11 mouse cellular contexts compared by ENCODE assay signal in genomic region chr15:10679571-10679970, GRCm38 (mm10). TPM values are rescaled to one million over a fixed set of nuclear protein-coding genes. Genes with fewer than 3 reads are reported as not detected.
DNase-seq lines count a peak whose midpoint lies in the region; ATAC-seq and TF ChIP-seq lines count a peak whose summit lies in the region.
"Had no signal": no experiment of that assay in that cellular context is flagged by ENCODE, and none has a peak within 500 bp of the region (broad histone marks: within the 10 kb centered on the region; RNA-seq: fewer than 3 reads in every experiment).

No protein-coding gene starts in this region.

- H3K4me3 ChIP-seq in kidney, embryonic 14.5 days (ENCODE audit: low read length) = no peak overlapping the region
- no peak overlapping the region for H3K4me3 ChIP-seq in ES-Bruce4 (ENCODE audit: low read depth, low read length)
- no peak overlapping the region for H3K4me3 ChIP-seq in embryonic facial prominence, embryonic 15.5 days (replicated peaks)

- 60% methylated on average over 4 of the region's 4 CpGs for WGBS in kidney, embryonic 14.5 days
- 42% methylated on average over 4 of the region's 4 CpGs for WGBS in embryonic facial prominence, embryonic 15.5 days

- no peak for DNase-seq in kidney, postnatal 36 days
- peak; percentile 47 for DNase-seq in heart, postnatal 4 days
- DNase-seq in embryo, embryonic 10.5 days (ENCODE audit: low spot score) = no peak
- no peak for DNase-seq in embryo, embryonic 11 days
- no peak for DNase-seq in ovary, postnatal 14 days (ENCODE audit: low spot score)
- DNase-seq: kidney, adult 11 months; lung, embryonic 14.5 days had no signal

- TF ChIP-seq EP300 in ES-Bruce4 (IDR thresholded peaks at IDR 0.05; ENCODE audit: insufficient read depth, low read depth, low read length) = no peak

- 0 out of 2 replicates have a peak, but pooled peaks have one; percentile 32 for ATAC-seq in kidney, embryonic 14.5 days (ENCODE audit: low FRiP score, low TSS enrichment)
- ATAC-seq in embryonic facial prominence, embryonic 15.5 days (ENCODE audit: insufficient number of reproducible peaks, low FRiP score, low TSS enrichment, low read depth) = peak; percentile 77

- H3K9me3 ChIP-seq in kidney, embryonic 14.5 days (ENCODE audit: control insufficient read depth, low read length) = no peaks in the 10 kb centered on the region
- no peaks in the 10 kb centered on the region for H3K9me3 ChIP-seq in ES-Bruce4 (replicated peaks; ENCODE audit: control insufficient read depth, insufficient read depth, low read length, poor library complexity, severe bottlenecking)
- no peaks in the 10 kb centered on the region for H3K9me3 ChIP-seq in embryonic facial prominence, embryonic 15.5 days (replicated peaks)

- peaks cover 8% of the 10 kb centered on the region for H3K4me1 ChIP-seq in kidney, embryonic 14.5 days (ENCODE audit: control insufficient read depth, insufficient read depth, low read length)
- peaks cover 10% of the 10 kb centered on the region for H3K4me1 ChIP-seq in ES-Bruce4 (ENCODE audit: control insufficient read depth, insufficient read depth, low read length)
- H3K4me1 ChIP-seq in embryonic facial prominence, embryonic 15.5 days = peaks cover 65% of the 10 kb centered on the region

- H3K4me2 ChIP-seq in kidney, embryonic 14.5 days (replicated peaks; ENCODE audit: low read depth, low read length) = no peak overlapping the region
- no peak overlapping the region for H3K4me2 ChIP-seq in embryonic facial prominence, embryonic 15.5 days (replicated peaks)
- H3K4me2 ChIP-seq: lung, embryonic 14.5 days had no signal

- no peak overlapping the region for H3K27ac ChIP-seq in kidney, embryonic 14.5 days (ENCODE audit: low read depth, low read length)
- peak overlapping the region; percentile 50 for H3K27ac ChIP-seq in ES-Bruce4 (ENCODE audit: insufficient read depth, low read length)
- H3K27ac ChIP-seq in embryonic facial prominence, embryonic 15.5 days (replicated peaks) = peak overlapping the region; percentile 74

- no peak overlapping the region for H3K9ac ChIP-seq in kidney, embryonic 14.5 days (ENCODE audit: low read depth, low read length)
- no peak overlapping the region for H3K9ac ChIP-seq in ES-Bruce4 (ENCODE audit: low read depth, poor library complexity, severe bottlenecking)
- no peak overlapping the region for H3K9ac ChIP-seq in embryonic facial prominence, embryonic 15.5 days
- H3K9ac ChIP-seq: lung, embryonic 14.5 days had no signal

- TF ChIP-seq CTCF in ES-Bruce4 (IDR thresholded peaks at IDR 0.05; ENCODE audit: low read depth, low read length) = no peak

- TF ChIP-seq POLR2A in ES-Bruce4 (IDR thresholded peaks at IDR 0.05; ENCODE audit: insufficient read depth, low read length) = no peak

- no peaks in the 10 kb centered on the region for H3K27me3 ChIP-seq in kidney, embryonic 14.5 days (ENCODE audit: control insufficient read depth, insufficient read depth, low read length)
- H3K27me3 ChIP-seq in ES-Bruce4 (ENCODE audit: control insufficient read depth, insufficient read depth, low read length, poor library complexity, severe bottlenecking) = no peaks in the 10 kb centered on the region
- no peaks in the 10 kb centered on the region for H3K27me3 ChIP-seq in embryonic facial prominence, embryonic 15.5 days
- H3K27me3 ChIP-seq: CH12.LX had no signal

- H3K36me3 ChIP-seq in kidney, embryonic 14.5 days (ENCODE audit: control insufficient read depth, insufficient read depth, low read length) = no peaks in the 10 kb centered on the region
- no peaks in the 10 kb centered on the region for H3K36me3 ChIP-seq in ES-Bruce4 (ENCODE audit: control insufficient read depth, insufficient read depth, low read length, poor library complexity, severe bottlenecking)
- no peaks in the 10 kb centered on the region for H3K36me3 ChIP-seq in embryonic facial prominence, embryonic 15.5 days

RNA-seq across cellular contexts. Expression of gene Rai14, which starts 34.9 kb away (rescaled TPM):
- 48.0 and 75.0 TPM in 2 replicates for polyA plus RNA-seq in kidney, embryonic 14.5 days (2014; fragmentation: Nextera tagmentation; extraction: Ambion mirVana)
- 80.9 and 85.7 TPM in 2 replicates for polyA plus RNA-seq in ES-Bruce4 (2011; ENCODE audit: insufficient read depth, insufficient read length, low read depth, missing spikeins)
- 54.7 and 59.5 TPM in 2 replicates for polyA plus RNA-seq in embryonic facial prominence, embryonic 15.5 days (2015; fragmentation: Nextera tagmentation; extraction: Ambion mirVana)
- total RNA-seq in heart, postnatal 4 days (2021) = 10 to 100 TPM; 15.1 to 15.9 TPM
